Mouse (Mus musculus): ENCODE results near the gene Rnf185. TPM values are rescaled to one million over a fixed set of nuclear protein-coding genes. Genes with fewer than 3 reads are reported as not detected.

Gene Rnf185
- polyA plus RNA-seq (2015; fragmentation: Nextera tagmentation; extraction: Ambion mirVana) = 43.0 and 46.2 TPM in 2 replicates

DNA sequence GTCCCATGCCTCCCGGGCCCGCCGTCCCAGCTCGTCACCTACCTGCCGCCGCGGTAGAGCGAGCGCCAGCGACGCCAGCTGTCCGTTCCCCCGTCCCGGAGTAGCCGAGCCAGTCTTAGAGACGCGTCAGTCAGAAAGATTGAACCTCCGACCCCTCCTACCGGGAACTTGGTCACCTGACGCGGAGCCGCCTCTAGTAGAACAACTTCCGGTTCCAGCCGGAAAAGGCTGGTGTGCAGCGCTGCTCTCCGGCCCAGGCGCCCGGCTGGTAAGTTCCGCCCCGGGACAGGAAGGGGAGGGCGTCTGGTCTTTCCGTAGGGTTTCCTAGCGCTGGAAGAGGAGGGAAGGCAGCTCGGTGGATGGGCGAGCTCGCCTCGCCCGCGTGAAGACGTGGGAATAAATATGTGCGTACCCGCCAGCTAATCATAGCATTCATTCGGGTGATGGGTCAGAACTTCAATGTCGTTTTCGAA lies at the start of gene Rnf185:
TSS of gene Rnf185 (minus strand) at position 197 of the 473 bp plus-strand sequence.
- Histone ChIP-seq H3K27ac (ENCODE audit: low read depth, low read length) (peak within 1 kb of the TSS; percentile 95), H3K4me2 (ENCODE audit: low read length) (peak within 1 kb of the TSS; percentile 91), H3K36me3 (ENCODE audit: control insufficient read depth, insufficient read depth, low read length) (no peaks in the 10 kb centered on the region), H3K27me3 (replicated peaks; ENCODE audit: control insufficient read depth, insufficient read depth, low read length) (no peaks in the 10 kb centered on the region), H3K4me3 (ENCODE audit: low read length) (peak within 1 kb of the TSS; percentile 98), H3K9me3 (ENCODE audit: control insufficient read depth, low read length) (no peaks in the 10 kb centered on the region), H3K4me1 (ENCODE audit: control insufficient read depth, insufficient read depth, low read depth, low read length) (peaks cover 14% of the 10 kb centered on the region), H3K9ac (ENCODE audit: low read depth, low read length) (peak within 1 kb of the TSS; percentile 93)
- peak; percentile 98 for ATAC-seq
- under 1% methylated on average over 45 of the region's 45 CpGs for WGBS

DNA sequence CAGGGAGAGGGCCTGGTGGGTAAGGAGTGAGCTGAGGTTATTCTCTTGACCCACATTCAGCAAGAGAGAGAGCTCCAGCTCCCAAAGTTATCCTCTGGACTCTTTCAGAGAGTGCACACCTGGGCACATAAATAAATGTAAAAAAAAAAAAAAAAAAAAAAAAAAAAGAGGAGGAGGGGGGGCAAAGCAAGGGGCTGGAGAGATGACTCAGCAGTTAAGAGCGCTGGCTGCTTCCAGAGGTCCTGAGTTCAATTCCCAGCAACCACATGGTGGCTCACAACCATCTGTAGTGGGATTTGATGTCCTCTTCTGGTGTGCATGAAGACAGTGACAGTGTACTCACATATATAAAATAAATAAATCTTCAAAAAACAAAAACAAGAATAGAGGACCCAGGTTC lies 45.1 kb upstream of the Rnf185 start:
- ATAC-seq = no peak
- H3K4me2 ChIP-seq (ENCODE audit: low read length) = no peak overlapping the region
- no peaks in the 10 kb centered on the region for H3K9me3 ChIP-seq (ENCODE audit: control insufficient read depth, low read length)
- H3K4me3 ChIP-seq (ENCODE audit: low read length) = no peak overlapping the region
- no peak overlapping the region for H3K27ac ChIP-seq (ENCODE audit: low read depth, low read length)
- H3K9ac ChIP-seq (ENCODE audit: low read depth, low read length) = no peak overlapping the region
- no peaks in the 10 kb centered on the region for H3K36me3 ChIP-seq (ENCODE audit: control insufficient read depth, insufficient read depth, low read length)
- 87% methylated on average over 1 of the region's 1 CpGs for WGBS
- H3K4me1 ChIP-seq (ENCODE audit: control insufficient read depth, insufficient read depth, low read depth, low read length) = no peaks in the 10 kb centered on the region
- no peaks in the 10 kb centered on the region for H3K27me3 ChIP-seq (replicated peaks; ENCODE audit: control insufficient read depth, insufficient read depth, low read length)

- H3K4me3 ChIP-seq (ENCODE audit: low read length) = no peak overlapping the region
- ATAC-seq = no peak
- no peaks in the 10 kb centered on the region for H3K9me3 ChIP-seq (ENCODE audit: control insufficient read depth, low read length)
- no peak overlapping the region for H3K27ac ChIP-seq (ENCODE audit: low read depth, low read length)
- H3K9ac ChIP-seq (ENCODE audit: low read depth, low read length) = no peak overlapping the region
- no peaks in the 10 kb centered on the region for H3K27me3 ChIP-seq (replicated peaks; ENCODE audit: control insufficient read depth, insufficient read depth, low read length)
- no peaks in the 10 kb centered on the region for H3K36me3 ChIP-seq (ENCODE audit: control insufficient read depth, insufficient read depth, low read length)
- 68% methylated on average over 5 of the region's 5 CpGs for WGBS
- H3K4me1 ChIP-seq (ENCODE audit: control insufficient read depth, insufficient read depth, low read depth, low read length) = no peaks in the 10 kb centered on the region
- H3K4me2 ChIP-seq (ENCODE audit: low read length) = no peak overlapping the region
Measured at GRCm38 (mm10) chr11:3496756-3497155, 44.6 kb upstream of the Rnf185 start.

DNA sequence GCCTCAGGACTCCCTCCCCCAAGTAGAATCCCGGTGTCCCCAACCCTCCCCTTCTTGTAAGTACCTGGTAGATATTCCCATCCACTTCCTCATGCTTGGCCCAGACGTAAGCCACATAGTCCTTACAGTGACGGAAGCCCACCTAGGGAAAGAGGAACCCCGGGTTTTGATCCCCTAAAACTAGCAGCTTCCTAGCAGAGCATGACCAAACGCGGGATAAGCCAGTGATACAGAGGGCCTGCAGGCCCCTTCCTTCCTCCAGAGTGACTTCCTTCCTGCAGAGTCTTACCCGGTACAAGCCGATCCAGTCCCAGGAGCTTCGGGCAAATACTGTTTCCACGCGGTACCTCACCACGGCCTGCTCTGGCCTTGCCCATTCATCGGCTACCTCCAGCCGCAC lies 43.3 kb upstream of the Rnf185 start:
- no peak for ATAC-seq
- H3K27me3 ChIP-seq (replicated peaks; ENCODE audit: control insufficient read depth, insufficient read depth, low read length) = no peaks in the 10 kb centered on the region
- 90% methylated on average over 14 of the region's 14 CpGs for WGBS

GRCm38 (mm10) chr11:3494857-3495256 lies 42.7 kb upstream of the Rnf185 start:
- no peak overlapping the region for H3K4me3 ChIP-seq (ENCODE audit: low read length)
- no peaks in the 10 kb centered on the region for H3K36me3 ChIP-seq (ENCODE audit: control insufficient read depth, insufficient read depth, low read length)
- no peaks in the 10 kb centered on the region for H3K27me3 ChIP-seq (replicated peaks; ENCODE audit: control insufficient read depth, insufficient read depth, low read length)
- H3K27ac ChIP-seq (ENCODE audit: low read depth, low read length) = no peak overlapping the region
- no peaks in the 10 kb centered on the region for H3K4me1 ChIP-seq (ENCODE audit: control insufficient read depth, insufficient read depth, low read depth, low read length)
- no peak for ATAC-seq
- no peak overlapping the region for H3K9ac ChIP-seq (ENCODE audit: low read depth, low read length)
- no peaks in the 10 kb centered on the region for H3K9me3 ChIP-seq (ENCODE audit: control insufficient read depth, low read length)
- WGBS = 85% methylated on average over 17 of the region's 17 CpGs
- no peak overlapping the region for H3K4me2 ChIP-seq (ENCODE audit: low read length)

More for the DNA sequence above, 43.3 kb upstream of the Rnf185 start:
- Histone ChIP-seq H3K9ac (ENCODE audit: low read depth, low read length) (no peak overlapping the region), H3K27ac (ENCODE audit: low read depth, low read length) (no peak overlapping the region), H3K9me3 (ENCODE audit: control insufficient read depth, low read length) (no peaks in the 10 kb centered on the region), H3K4me1 (ENCODE audit: control insufficient read depth, insufficient read depth, low read depth, low read length) (no peaks in the 10 kb centered on the region), H3K4me3 (ENCODE audit: low read length) (no peak overlapping the region), H3K36me3 (ENCODE audit: control insufficient read depth, insufficient read depth, low read length) (no peaks in the 10 kb centered on the region), H3K4me2 (ENCODE audit: low read length) (no peak overlapping the region)

DNA sequence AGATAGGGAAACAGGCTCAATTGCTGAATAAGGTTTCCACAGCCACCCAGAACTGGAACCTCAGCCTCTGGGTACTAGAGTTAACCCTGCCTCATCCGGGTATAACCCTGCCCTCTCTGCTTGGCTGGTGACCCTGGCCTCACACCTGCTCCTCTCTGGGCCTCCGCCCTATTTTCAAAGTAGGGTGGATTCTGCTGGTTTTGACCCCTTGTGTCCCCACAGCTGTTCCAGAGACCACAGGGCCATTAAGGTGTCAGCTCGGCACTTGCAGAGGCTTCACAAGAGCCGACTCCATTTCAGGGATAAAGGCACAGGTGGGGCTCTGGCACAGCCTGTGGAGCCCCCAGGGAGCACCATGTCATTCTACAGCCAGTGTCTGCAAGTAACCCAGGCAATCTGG lies 40.6 kb upstream of the Rnf185 start:
- WGBS = 74% methylated on average over 4 of the region's 4 CpGs
- Histone ChIP-seq H3K9me3 (ENCODE audit: control insufficient read depth, low read length) (no peaks in the 10 kb centered on the region), H3K4me2 (ENCODE audit: low read length) (no peak overlapping the region), H3K4me3 (ENCODE audit: low read length) (no peak overlapping the region), H3K4me1 (ENCODE audit: control insufficient read depth, insufficient read depth, low read depth, low read length) (no peaks in the 10 kb centered on the region; the same call in 1 of the 2 replicates), H3K27ac (ENCODE audit: low read depth, low read length) (no peak overlapping the region), H3K27me3 (replicated peaks; ENCODE audit: control insufficient read depth, insufficient read depth, low read length) (no peaks in the 10 kb centered on the region), H3K36me3 (ENCODE audit: control insufficient read depth, insufficient read depth, low read length) (no peaks in the 10 kb centered on the region), H3K9ac (ENCODE audit: low read depth, low read length) (no peak overlapping the region)
- ATAC-seq = no peak

DNA sequence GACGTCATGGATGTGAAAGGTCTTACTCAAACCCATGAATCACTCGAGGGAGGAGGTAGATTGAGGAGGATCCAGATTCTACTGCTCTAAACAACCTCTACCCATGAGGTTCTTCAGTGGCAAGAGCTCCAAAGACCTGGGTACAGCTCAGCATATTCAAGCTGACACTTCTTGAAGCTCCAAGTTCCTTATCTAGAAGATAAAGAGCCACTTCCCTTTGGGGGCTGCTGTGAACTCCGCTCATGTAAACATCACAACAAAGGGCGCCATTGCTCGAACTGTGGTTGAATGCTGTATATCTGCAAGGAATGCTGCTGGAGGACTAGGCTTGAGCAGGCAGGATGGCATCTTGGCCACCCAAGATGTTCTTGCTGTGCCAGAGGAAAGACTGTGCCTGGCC lies 36.9 kb upstream of the Rnf185 start:
- no peak for ATAC-seq
- Histone ChIP-seq H3K9me3 (ENCODE audit: control insufficient read depth, low read length) (no peaks in the 10 kb centered on the region), H3K27me3 (replicated peaks; ENCODE audit: control insufficient read depth, insufficient read depth, low read length) (no peaks in the 10 kb centered on the region), H3K36me3 (ENCODE audit: control insufficient read depth, insufficient read depth, low read length) (no peaks in the 10 kb centered on the region), H3K9ac (ENCODE audit: low read depth, low read length) (no peak overlapping the region), H3K4me1 (ENCODE audit: control insufficient read depth, insufficient read depth, low read depth, low read length) (no peaks in the 10 kb centered on the region; the same call in 1 of the 2 replicates), H3K4me2 (ENCODE audit: low read length) (no peak overlapping the region), H3K27ac (ENCODE audit: low read depth, low read length) (no peak overlapping the region), H3K4me3 (ENCODE audit: low read length) (no peak overlapping the region)
- WGBS = 92% methylated on average over 5 of the region's 5 CpGs

- H3K27ac ChIP-seq (ENCODE audit: low read depth, low read length) = no peak within 1 kb of the TSS
- H3K9me3 ChIP-seq (ENCODE audit: control insufficient read depth, low read length) = no peaks in the 10 kb centered on the region
- H3K4me2 ChIP-seq (ENCODE audit: low read length) = no peak within 1 kb of the TSS
- WGBS = 33% methylated on average over 11 of the region's 11 CpGs
- H3K4me1 ChIP-seq (ENCODE audit: control insufficient read depth, insufficient read depth, low read depth, low read length) = no peaks in the 10 kb centered on the region; the same call in 1 of the 2 replicates
- ATAC-seq = 0 out of 2 replicates have a peak, but pooled peaks have one; percentile 22
- no peaks in the 10 kb centered on the region for H3K27me3 ChIP-seq (replicated peaks; ENCODE audit: control insufficient read depth, insufficient read depth, low read length)
- H3K9ac ChIP-seq (ENCODE audit: low read depth, low read length) = peak within 1 kb of the TSS; percentile 23; the same call in 1 of the 2 replicates
- no peaks in the 10 kb centered on the region for H3K36me3 ChIP-seq (ENCODE audit: control insufficient read depth, insufficient read depth, low read length)
- H3K4me3 ChIP-seq (ENCODE audit: low read length) = no peak within 1 kb of the TSS
Measured at GRCm38 (mm10) chr11:3487952-3488570, 35.9 kb upstream of the Rnf185 start, which contains the start of gene Pla2g3. Gene Pla2g3, plus strand, starts transcription at chr11:3488284.

DNA sequence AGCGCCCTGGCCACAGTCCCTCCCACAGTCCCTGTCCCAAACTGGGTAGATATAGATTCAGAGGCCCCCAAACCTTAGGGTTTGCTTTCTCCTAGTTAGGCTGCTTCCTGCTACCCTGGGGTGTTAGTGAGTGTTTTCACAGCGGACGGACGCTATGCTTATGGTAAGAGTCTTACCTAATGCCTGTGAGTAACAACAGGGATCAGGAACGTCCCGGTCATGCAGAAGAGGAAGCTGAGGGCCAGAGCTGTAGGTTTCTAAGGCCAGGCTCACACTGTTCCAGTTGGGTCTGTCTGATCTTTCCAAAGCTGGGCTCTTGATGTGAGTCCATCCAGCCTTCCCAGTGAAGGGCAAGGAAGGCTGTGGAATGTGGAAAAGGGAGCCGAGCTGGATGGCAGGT lies 34.2 kb upstream of the Rnf185 start:
- Histone ChIP-seq H3K36me3 (ENCODE audit: control insufficient read depth, insufficient read depth, low read length) (no peaks in the 10 kb centered on the region), H3K9ac (ENCODE audit: low read depth, low read length) (no peak overlapping the region), H3K27me3 (replicated peaks; ENCODE audit: control insufficient read depth, insufficient read depth, low read length) (no peaks in the 10 kb centered on the region), H3K4me3 (ENCODE audit: low read length) (no peak overlapping the region), H3K4me2 (ENCODE audit: low read length) (no peak overlapping the region), H3K4me1 (ENCODE audit: control insufficient read depth, insufficient read depth, low read depth, low read length) (no peaks in the 10 kb centered on the region; the same call in 1 of the 2 replicates), H3K27ac (ENCODE audit: low read depth, low read length) (no peak overlapping the region), H3K9me3 (ENCODE audit: control insufficient read depth, low read length) (no peaks in the 10 kb centered on the region)
- no peak for ATAC-seq
- WGBS = 70% methylated on average over 7 of the region's 7 CpGs
